Mouse (Mus musculus): ENCODE measurements at regions not wholly inside any gene's neighbourhood (a gene's known extent, or its start where the extent isn't known, plus 50 kb on each side); places are given as distances from the start of the nearest gene placed in this dataset. TPM values are rescaled to one million over a fixed set of nuclear protein-coding genes. Genes with fewer than 3 reads are reported as not detected.
A peak's percentile ranks its signal among the peaks of the same experiment; 100 is the strongest.

DNA sequence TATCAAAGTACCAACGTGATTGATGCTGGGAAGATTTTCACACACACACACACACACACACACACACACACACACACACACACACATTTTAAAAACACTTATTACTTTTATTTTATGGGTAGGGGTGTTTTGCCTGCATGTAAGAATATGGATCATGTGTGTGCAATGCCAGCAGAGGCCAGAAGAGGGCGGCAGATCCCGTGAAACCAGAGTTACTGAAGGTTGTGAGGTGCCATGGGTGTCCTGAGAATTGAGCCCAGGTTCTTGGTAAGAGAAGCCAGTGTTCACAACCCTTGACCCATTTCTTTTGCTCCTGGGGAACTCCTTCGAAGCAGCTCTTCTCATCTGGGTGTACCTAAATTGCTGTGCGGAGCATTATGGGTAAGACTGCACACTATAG, 102.4 kb upstream of the Zfp64 start:
- no peak for DNase-seq (ENCODE audit: low spot score in 2 of 2)

DNA sequence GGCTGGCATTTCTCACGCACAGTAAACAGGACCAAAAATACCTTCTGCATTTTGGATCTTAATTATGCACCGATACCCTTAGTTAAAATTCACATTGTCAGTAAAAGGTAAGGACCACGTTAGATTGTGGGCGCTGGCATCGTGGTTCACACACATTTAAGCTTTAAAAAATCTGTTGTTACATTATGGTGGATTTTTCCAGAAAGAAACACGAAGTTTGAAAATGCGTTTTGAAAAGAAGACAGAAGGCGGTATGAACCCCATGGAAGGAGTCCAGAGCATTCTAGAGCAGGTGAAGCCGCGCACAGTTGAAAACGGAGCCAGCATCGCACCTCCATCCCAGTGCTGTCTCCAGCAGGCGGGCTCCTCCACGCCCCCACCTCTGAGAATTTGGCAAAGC, 94.6 kb upstream of the Zfp64 start:
- no peak for DNase-seq (ENCODE audit: low spot score in 2 of 2)

- DNase-seq (ENCODE audit: low spot score in 2 of 2), result no peak
These were observed 86.4 kb upstream of the Zfp64 start for GRCm38 (mm10) chr2:169041748-169042147.

DNA sequence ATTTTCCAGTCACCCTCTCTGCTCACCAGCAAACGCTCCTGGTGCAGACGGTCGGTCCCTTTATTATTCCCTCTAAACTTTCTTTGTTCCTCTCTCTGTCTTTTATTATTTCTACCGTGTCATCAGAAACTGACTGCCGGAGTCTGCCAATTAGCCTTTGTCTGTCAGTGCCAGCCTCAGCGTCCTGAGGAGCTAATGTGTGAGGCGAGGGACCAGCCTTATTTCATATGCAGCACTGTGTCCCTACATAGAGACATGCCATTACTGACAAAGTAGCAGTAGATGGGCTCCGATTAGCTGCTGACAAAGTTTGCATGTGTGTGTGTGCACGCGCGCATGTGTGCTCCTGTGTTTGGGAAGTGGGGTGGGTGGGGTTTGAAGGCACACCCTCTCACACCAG, 82.6 kb upstream of the Zfp64 start:
- no peak for DNase-seq (ENCODE audit: low spot score in 2 of 2)

DNA sequence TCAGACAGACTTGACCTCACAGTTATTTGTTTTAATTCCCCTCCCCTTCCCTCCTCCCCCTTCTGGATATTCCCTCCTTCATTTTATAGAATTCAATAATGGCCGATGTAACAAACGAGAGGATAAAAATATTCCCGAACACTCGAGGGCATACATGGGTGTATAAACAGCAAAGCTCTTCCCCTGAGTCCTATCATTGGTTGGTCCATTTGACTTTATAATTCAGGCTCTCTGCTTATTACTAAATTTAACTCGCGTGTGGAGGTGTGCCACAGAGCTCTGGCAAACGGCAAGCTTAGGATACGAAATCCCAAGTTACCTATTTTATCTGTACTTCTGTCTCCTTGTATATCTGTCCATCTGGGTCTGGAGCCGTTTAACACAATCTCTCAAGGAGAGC, 82.1 kb upstream of the Zfp64 start:
- no peak for DNase-seq (ENCODE audit: low spot score in 2 of 2)

DNA sequence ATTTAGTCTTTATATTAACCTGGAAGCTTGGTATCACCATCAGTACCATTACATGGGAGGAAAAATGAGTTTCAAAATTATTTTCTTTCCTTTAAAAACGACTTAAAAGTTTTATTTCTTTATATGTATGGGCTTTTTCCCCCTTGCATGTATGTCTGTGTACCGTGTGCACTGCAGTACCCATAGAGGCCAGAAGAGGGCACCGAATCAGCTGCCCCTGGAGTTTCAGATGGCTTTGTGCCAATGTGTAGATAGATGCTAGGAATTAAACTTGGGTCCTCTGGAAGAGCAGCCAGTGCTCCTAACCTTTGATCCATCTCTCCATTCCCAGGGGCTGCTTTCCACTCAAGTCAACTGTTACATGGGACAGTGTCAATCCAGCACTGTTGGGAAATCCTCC, 79.9 kb upstream of the Zfp64 start:
- DNase-seq (ENCODE audit: low spot score in 2 of 2), result no peak

DNA sequence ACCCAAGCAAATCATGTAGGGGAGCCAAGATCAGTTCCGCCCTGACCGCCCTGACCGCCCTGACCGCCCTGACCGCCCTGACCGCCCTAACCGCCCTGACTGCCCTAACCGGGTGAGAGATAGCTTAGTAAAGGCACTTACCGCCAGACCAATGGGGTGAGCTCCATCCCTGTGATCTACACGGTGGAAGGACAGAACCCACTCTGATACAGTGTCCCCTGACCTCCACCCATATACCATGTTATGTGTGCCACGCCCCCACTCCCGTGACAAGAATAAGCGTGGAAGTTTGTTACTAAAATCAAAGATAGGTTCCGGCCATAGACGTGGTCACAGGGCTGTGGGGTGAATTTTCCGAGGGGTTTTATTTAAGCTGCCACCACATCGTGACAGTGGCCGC, 78.6 kb upstream of the Zfp64 start:
- no peak for DNase-seq (ENCODE audit: low spot score in 2 of 2)

GRCm38 (mm10) chr2:169033181-169033580, 77.8 kb upstream of the Zfp64 start:
- DNase-seq (ENCODE audit: low spot score in 2 of 2), result no peak

DNA sequence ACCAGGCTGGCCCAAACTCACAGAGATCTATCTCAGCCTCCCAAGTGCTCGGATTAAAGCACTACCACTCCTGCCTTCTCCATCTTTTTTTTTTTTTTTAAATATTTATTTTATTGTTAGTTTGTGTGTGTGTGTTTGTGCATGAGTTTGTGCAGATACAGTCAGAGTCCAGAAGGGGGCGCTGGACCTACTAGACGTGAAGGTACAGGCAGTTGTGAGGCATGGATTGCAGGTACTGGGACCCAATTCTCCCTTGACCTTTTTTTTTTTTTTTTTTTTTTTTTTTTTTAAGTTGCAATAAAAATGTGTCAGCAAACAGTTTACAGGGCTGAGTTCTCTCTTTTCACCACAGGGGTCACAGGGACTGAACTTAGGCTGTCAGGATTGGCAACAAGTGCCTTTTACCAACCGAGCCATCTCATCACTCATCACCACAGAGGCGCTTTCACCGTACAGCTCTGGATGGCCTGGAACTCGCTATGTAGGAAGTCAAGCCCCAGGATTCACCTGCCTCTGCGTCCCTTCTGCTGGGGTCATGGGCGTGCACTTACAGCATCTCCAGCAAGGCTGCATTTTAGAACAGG, 73.2 kb upstream of the Zfp64 start:
- DNase-seq (ENCODE audit: low spot score in 2 of 2), result no peak

DNA sequence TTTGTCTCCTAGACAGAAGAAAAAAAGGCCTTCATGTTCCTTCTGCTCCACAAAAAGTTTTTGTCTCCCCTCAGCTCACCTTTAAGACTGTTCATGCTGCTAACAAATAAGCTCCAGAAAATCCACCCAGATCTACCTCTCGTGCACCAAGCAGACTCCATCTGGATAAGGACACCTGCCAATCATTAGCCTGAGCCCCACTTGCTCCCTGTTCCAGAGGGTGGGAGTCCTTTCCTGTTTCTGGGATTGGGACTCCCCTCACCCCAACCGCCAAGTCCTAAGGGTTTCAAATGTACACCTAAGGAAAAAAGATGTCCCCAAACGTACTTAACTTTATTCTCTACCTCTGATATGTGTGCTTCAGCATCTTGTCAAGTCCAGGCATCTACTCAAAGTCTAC, 63.6 kb upstream of the Zfp64 start:
- DNase-seq (ENCODE audit: low spot score in 2 of 2), result no peak

DNA sequence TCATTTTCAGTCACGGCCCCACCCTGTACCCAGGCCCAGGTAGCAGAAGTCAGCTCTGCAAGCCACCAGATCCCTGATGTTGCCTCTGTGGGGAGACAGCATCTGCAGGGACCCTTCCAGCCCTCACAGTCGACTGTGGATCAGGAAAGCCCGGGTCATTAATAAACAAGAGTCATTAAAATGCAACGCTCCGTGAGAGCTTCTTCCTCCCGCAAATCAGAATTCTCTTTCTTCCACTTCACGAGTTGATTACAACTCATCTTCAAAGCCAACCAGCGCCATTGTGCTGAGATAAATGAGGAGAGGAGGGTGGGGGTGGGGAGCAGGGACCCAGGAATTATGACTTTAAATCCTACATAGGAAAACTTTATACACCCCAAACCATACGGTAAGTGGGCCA, 54.9 kb upstream of the Zfp64 start:
- DNase-seq (ENCODE audit: low spot score in 2 of 2), result no peak

DNA sequence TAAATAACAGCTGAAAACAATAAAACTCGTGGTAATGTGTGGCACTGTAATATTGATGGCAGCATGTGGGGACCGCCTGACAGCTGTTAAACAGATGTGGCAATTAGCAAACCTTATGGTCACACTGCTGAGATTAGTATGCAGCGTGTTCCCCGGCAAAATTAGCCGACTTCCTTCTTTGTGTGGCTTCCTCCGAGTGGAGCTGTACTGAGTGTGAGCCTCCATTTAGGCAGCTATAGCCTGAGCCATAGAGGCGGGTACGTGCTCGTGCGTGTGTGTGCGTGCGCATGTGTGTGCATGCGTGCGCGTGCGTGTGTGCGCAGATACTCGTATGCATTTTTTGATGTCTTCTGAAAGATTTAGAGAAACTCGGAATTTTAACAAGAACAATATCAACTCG, 53.4 kb upstream of the Zfp64 start:
- DNase-seq (ENCODE audit: low spot score in 2 of 2), result peak in 1 of 2 experiments; percentile 24

GRCm38 (mm10) chr2:169008333-169008732, 52.9 kb upstream of the Zfp64 start:
- DNase-seq (ENCODE audit: low spot score in 2 of 2), result no peak

DNA sequence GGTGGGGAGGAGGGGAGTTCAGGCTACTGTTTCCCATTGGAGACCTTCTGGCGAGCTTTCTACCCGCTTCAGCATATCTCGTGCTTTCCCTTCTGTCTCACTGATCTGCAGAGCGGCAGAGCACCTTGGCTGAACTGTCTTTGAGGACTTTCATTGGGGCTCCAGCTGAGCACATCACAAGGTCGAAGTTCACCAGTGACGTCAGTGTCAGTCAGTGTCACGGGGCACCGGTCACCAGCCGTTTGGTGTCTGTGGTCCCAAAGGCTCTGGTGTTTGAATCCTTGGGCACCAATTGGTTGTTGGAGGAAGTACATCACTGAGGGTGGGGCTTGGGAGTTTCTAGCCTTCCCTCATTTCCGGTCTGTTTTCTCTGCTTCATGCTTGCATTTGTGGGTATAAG, 51.2 kb upstream of the Zfp64 start:
- DNase-seq (ENCODE audit: low spot score in 2 of 2), result no peak

DNA sequence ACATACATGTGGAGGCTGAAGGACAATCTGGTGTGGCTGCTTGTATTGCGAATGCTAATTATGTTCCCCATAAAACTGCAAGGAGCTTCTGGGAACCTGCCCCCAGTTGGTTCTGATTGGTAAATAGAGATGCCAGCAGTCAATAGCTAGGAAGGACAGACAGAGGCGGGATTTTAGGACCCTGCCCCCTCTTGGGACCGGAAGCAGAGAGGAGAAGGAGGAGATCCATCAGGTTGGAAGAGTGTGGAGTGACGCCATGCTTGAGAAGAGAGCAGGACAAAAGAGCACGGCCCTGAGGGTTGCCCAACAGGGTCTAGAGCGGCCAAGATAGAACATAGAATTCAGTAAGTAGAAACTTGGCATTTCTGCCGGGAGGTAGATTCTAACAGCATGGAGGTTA, 50.4 kb upstream of the Zfp64 start:
- no peak for DNase-seq (ENCODE audit: low spot score in 2 of 2)

Small RNA genes in the stretch of these regions (microRNA-seq; reads per million reads assigned to microRNA genes)
- not detected for gene Gm26469
